Mouse (Mus musculus) bone marrow macrophage, adult 2 months (primary cell): ENCODE results near the gene Sod3.

ENCODE experiments used
- CTCF ChIP-seq: IDR thresholded peaks from 2 replicates; pipeline ENCODE4 v1.5.1; 2012; ENCODE audit warnings: low read depth, mild to moderate bottlenecking, low read length, moderate library complexity
- POLR2A ChIP-seq: IDR thresholded peaks from 2 replicates; pipeline ENCODE4 v1.6.1; 2012; ENCODE audit warnings: mild to moderate bottlenecking, low read depth, low read length, borderline replicate concordance

GRCm38 (mm10) chr5:52393756-52394155 is 30.2 kb downstream of the Sod3 start:
- TF ChIP-seq CTCF (no peak), POLR2A (no peak)
